Mouse (Mus musculus): Measurements from ENCODE around the gene Psme4. TPM values are rescaled to one million over a fixed set of nuclear protein-coding genes. Genes with fewer than 3 reads are reported as not detected.

Gene Psme4
- total RNA-seq, 1 experiment from 2014 or later: 70.3 TPM

Other genes starting within 250 kb of the Psme4 start
- gene Acyp2, start 122.1 kb upstream of the Psme4 start, total RNA-seq (2021): 49.0 and 60.8 TPM in 2 replicates
- gene Gpr75, start 113.6 kb downstream of the Psme4 start, total RNA-seq (2021): 0.82 and 0.94 TPM in 2 replicates
- gene Asb3, start 113.7 kb downstream of the Psme4 start, total RNA-seq (2021): 11.5 and 13.3 TPM in 2 replicates
- 54.5 and 67.3 TPM in 2 replicates for gene Erlec1, start 182.6 kb downstream of the Psme4 start, total RNA-seq (2021)
- gene Chac2, start 214.6 kb downstream of the Psme4 start, total RNA-seq (2021): 12.5 and 14.4 TPM in 2 replicates